Mouse (Mus musculus) olfactory bulb, adult 2 months (tissue): ENCODE data around the gene Smg6. TPM values are rescaled to one million over a fixed set of nuclear protein-coding genes. Genes with fewer than 3 reads are reported as not detected.

Source experiments
- H3K27ac ChIP-seq: fragments of 200-500 bp; 2 replicates; pipeline ENCODE4 v1.5.1; 2012; ENCODE audit warnings: low read depth, low read length; ENCODE audit not compliant: insufficient read depth
- H3K4me1 ChIP-seq: fragments of 200-500 bp; 2 replicates; pipeline ENCODE4 v1.6.1; 2012; ENCODE audit warnings: low read length; ENCODE audit not compliant: control insufficient read depth, insufficient read depth
- H3K4me3 ChIP-seq: fragments of 200-500 bp; 2 replicates; pipeline ENCODE4 v1.5.1; 2012; ENCODE audit warnings: mild to moderate bottlenecking, low read depth, low read length, moderate library complexity; ENCODE audit not compliant: insufficient read depth
- CTCF ChIP-seq: fragments of 200-500 bp; IDR thresholded peaks from 2 replicates; pipeline ENCODE4 v1.5.1; 2012; ENCODE audit warnings: low read depth, mild to moderate bottlenecking, low read length, moderate library complexity; ENCODE audit not compliant: insufficient read depth
- POLR2A ChIP-seq: fragments of 200-500 bp; IDR thresholded peaks from 2 replicates; pipeline ENCODE4 v1.6.1; 2012; ENCODE audit warnings: mild to moderate bottlenecking, low read depth, low read length, moderate library complexity; ENCODE audit not compliant: insufficient read depth
- WGBS: fragments of 180-500 bp; shearing (Covaris S2); methylation state at CpG from one replicate; pipeline ENCODE4 v1.1.7; 2018; 5-methylcytosine and 5-hydroxymethylcytosine counted together
- polyA plus RNA-seq: library from polyadenylated mRNA; stranded (reverse); fragments of >200 nt; gene quantifications from 2 replicates; pipeline ENCODE4 v1.2.4, GENCODE M21; 2012; ENCODE audit warnings: low replicate concordance; ENCODE audit not compliant: missing spikeins, insufficient read depth, insufficient read length

Smg6 gene
- polyA plus RNA-seq, 1 experiment, result 86.4 TPM

DNA sequence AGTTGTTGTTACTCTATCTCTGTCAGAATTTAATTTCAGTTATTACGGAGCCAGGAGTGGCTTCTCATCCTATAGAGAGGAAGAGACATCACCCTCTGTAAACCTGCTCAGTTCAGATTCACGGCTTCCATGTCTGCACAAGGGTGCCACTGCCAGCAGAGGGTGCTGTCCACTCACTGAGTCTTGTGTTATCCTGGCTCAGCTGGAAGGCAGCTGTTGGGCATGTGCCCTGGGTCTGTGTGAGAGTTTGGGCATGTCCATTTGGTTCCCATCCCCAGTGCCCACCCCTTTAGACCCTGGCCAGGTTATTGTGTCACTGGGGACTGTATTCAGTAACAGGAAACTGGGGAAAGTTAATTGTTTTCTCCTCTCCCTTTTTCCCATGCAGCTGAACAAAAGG is 55.8 kb downstream of the Smg6 start:
- TF ChIP-seq CTCF (peak; percentile 87), POLR2A (no peak)
- 34% methylated on average over 2 of the region's 2 CpGs for WGBS
- H3K4me3 ChIP-seq, result no peak overlapping the region
- H3K27ac ChIP-seq, result no peak overlapping the region
- H3K4me1 ChIP-seq, result no peaks in the 10 kb centered on the region

DNA sequence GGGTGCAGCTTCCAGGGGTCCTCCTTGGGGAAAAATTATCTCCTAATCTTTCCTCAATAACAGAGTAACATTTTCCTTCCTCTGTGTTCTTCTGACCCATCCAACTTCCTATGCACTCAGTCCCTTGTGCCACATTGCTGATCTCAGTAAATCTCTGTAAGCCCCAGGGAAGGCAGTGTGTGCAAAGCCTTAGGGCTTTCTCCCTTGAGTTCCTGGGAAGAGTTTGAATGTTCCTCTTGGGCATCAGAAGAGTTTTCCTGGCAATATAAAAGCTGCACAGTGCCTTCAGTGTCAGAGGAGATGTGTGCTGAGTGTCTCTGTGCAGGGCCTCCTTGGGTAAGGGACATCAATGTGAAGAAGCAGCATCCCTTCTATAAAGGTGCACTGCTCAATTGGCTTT is 56.6 kb downstream of the Smg6 start:
- Histone ChIP-seq H3K4me3 (no peak overlapping the region), H3K4me1 (no peaks in the 10 kb centered on the region), H3K27ac (no peak overlapping the region)
- TF ChIP-seq CTCF, result no peak
- no peak for TF ChIP-seq POLR2A

- no peak overlapping the region for H3K4me3 ChIP-seq
- TF ChIP-seq CTCF (no peak), POLR2A (no peak)
- H3K4me1 ChIP-seq, result peaks cover 8% of the 10 kb centered on the region
- WGBS, result 37% methylated on average over 5 of the region's 5 CpGs
- no peak overlapping the region for H3K27ac ChIP-seq
Observed at GRCm38 (mm10) chr11:74988162-74988561, 62.5 kb downstream of the Smg6 start.

GRCm38 (mm10) chr11:74989047-74989446 is 63.4 kb downstream of the Smg6 start:
- TF ChIP-seq POLR2A (no peak), CTCF (no peak)
- 82% methylated on average over 2 of the region's 2 CpGs for WGBS
- no peak overlapping the region for H3K27ac ChIP-seq

DNA sequence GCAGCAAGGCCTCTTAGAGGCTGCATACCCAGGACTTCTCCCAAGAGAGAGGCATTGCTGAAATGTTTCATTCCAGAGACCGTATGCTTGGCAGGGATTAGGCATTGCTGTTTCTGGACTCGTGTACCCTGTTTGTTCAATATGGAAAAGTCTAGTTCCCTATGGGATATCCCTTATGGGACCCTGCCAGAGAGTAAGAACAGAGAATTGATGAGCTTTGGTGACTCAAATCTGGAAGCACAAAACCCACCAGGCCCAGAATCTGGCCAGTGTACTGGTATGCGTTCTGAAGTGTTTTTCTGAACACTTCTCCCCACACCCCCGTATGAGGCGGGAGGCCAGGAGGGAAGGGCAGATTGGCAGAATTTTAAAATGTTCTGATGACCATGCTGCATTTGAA is 64.9 kb downstream of the Smg6 start:
- H3K27ac ChIP-seq, result no peak overlapping the region
- no peak overlapping the region for H3K4me3 ChIP-seq
- H3K4me1 ChIP-seq, result peaks cover 8% of the 10 kb centered on the region
- WGBS, result 87% methylated on average over 5 of the region's 5 CpGs
- TF ChIP-seq POLR2A (no peak), CTCF (no peak)

More at GRCm38 (mm10) chr11:74989047-74989446, 63.4 kb downstream of the Smg6 start:
- Histone ChIP-seq H3K4me3 (no peak overlapping the region), H3K4me1 (peaks cover 8% of the 10 kb centered on the region)

- H3K27ac ChIP-seq, result no peak overlapping the region
- H3K4me3 ChIP-seq, result no peak overlapping the region
- WGBS, result 83% methylated on average over 1 of the region's 1 CpGs
- H3K4me1 ChIP-seq, result peaks cover 8% of the 10 kb centered on the region
- no peak for TF ChIP-seq CTCF
- TF ChIP-seq POLR2A, result no peak
Observed at GRCm38 (mm10) chr11:74991290-74991689, 65.7 kb downstream of the Smg6 start.

DNA sequence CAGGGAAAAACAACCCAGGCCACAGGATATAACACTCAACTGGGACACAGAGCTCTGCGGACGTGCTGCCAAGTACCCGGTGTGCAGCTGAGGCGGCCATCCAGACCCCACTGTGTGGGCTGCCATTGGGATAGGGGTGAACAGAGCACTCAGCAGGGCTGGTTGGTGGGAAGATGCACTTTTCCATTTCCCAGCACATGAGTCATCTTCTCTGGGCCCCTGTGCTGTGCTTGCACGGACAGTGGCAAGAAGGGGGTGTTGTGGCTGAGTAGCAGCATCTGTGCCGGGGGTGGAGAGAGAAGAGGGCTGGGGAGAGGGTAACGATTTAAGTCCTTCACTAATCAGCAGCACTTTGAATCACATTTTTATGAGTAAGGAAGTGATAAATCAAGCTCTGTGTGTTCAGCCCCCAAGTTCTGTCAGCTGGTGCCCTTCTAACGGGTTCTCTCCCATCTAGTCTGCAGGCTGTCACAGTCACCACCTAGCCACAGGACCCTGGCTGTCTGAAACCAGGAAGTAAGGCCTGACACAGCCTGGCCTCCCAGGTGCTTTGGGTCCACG is 66.9 kb downstream of the Smg6 start:
- H3K4me3 ChIP-seq, result no peak overlapping the region
- TF ChIP-seq POLR2A, result no peak
- TF ChIP-seq CTCF, result no peak
- H3K27ac ChIP-seq, result peak overlapping the region; percentile 47; the same call in 1 of the 2 replicates
- 29% methylated on average over 9 of the region's 9 CpGs for WGBS
- H3K4me1 ChIP-seq, result peaks cover 8% of the 10 kb centered on the region

GRCm38 (mm10) chr11:74994141-74994540 is 68.5 kb downstream of the Smg6 start:
- H3K27ac ChIP-seq, result no peak overlapping the region
- TF ChIP-seq POLR2A (no peak), CTCF (no peak)
- peaks cover 8% of the 10 kb centered on the region for H3K4me1 ChIP-seq
- H3K4me3 ChIP-seq, result no peak overlapping the region
- 59% methylated on average over 1 of the region's 1 CpGs for WGBS

DNA sequence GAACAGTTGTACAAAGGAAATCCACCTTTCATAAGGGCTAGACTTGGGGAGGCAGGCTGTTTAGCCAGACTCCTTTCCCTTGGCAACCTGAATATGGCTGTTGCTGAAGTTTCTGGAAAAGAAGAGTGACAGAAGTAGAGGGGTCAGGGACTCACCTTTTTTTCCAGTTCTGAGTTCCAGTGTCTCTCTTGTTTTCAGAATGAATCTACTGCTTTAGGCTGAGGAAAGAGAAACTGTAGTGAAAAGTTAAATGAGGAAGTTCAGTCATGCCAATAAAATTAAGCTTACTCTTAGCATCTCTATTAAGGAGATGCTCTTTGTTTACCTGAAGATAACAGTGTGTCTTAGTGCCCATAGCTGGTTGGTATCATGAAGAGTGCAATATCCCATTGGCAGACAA is 69.2 kb downstream of the Smg6 start:
- H3K4me1 ChIP-seq, result peaks cover 8% of the 10 kb centered on the region
- no peak overlapping the region for H3K4me3 ChIP-seq
- no peak for TF ChIP-seq POLR2A
- no peak for TF ChIP-seq CTCF
- no peak overlapping the region for H3K27ac ChIP-seq

DNA sequence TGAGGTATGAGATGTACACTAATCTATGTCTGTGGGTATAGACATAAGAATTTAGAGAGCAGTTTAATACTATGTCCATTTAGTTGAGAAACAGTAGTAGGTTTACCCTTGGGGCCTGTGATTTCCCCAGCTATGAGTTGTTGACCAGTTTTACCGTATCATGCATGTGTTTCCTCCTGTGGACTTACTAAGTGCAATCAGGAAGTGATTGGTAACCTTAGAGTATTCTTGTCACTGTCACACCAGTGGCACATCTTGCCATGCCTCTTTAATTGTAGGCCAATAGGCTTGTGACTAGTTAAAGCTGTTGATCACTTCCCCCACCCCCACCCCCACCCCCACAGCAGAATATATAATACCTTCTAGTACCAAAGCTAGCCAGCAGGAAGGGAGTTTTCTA is 70.9 kb downstream of the Smg6 start:
- TF ChIP-seq POLR2A (no peak), CTCF (no peak)
- Histone ChIP-seq H3K4me3 (no peak overlapping the region), H3K27ac (no peak overlapping the region), H3K4me1 (peaks cover 8% of the 10 kb centered on the region)
- 95% methylated on average over 1 of the region's 1 CpGs for WGBS
